Mouse (Mus musculus): ENCODE data around the gene Selenof. TPM values are rescaled to one million over a fixed set of nuclear protein-coding genes. Genes with fewer than 3 reads are reported as not detected.

Selenof gene
- polyA plus RNA-seq (2012; rRNA removed) = 180 and 192 TPM in 2 replicates

DNA sequence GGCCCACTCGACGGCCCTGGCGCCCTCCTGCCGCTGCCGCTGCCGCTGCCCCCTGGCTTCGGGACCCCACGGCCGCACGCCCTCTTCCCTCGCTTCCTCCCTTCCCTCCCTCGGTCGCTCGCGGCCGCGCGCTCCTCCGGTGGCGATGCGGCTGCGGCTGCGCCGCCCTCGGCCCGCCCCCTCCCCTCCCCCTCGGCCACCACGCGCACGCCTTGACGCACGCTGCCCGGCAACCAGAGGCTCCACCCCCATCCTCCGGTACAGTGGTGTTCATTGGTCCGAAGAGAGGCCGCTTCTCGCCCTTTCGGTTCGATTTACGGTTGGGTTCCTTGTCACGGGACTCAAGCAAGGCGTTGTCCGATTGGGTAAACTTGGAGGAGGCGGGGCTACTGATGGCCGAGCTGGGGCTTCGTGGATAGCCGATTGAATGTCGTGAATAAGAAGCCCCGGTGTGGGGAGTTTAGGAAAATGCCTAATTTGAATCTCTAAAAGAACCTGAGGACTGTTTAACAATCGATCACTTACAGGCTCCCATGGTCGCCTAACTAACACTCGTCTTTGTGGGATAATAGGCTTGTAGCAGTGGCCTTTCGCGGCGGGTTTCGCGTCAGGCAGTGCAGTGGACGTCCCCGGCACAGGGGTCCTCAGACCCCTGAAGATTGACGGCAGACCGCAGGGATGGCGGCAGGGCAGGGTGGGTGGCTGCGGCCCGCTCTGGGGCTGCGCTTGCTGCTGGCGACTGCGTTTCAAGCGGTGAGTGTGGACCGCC, at the start of gene Selenof, which contains the start of gene Hs2st1:
Gene Selenof, plus strand, starts transcription at position 258 of the 769 bp plus-strand sequence.
Gene Hs2st1, minus strand, starts transcription at position 135 of the 769 bp plus-strand sequence.
- peak; percentile 93 for DNase-seq (ENCODE audit: low read depth)

DNA sequence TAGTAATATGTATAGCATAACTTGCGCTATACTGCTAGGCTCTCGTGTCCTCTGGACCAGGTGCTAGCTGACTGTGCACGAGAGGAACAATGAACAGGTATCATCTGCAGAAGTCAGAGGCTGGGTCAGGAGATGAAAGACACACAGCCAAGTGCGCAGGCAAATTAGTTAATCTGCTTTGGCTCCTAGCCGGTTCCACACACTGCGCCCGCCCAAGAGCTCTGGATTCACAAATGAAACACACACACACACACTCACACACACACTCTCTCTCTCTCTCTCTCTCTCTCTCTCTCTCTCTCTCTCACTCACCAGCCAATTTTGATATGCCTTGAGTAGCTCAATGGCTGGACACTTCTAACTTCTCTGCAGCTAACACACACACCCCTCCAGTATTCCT, 42.2 kb upstream of the Selenof start:
- DNase-seq (ENCODE audit: low read depth) = no peak

DNA sequence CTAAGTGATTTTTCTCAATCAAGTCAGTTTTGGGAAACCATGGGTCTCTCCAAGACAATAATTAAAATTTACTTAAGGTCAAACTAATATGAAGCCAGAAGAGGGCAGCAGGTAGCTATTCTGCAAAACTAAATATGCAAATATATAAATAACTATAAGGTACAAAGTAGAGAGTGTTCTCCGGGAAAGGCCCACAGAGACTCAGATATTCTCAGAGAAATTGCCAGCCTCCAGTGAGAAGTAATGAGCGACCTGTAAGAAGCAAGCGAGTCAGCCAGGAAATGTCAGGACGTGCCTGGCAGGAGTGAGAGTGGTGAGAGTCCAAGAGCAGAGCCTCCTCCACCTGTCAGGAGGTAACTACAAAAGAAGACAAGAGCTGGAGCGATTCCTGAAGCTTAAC, 39.1 kb upstream of the Selenof start:
- DNase-seq (ENCODE audit: low read depth) = no peak

DNA sequence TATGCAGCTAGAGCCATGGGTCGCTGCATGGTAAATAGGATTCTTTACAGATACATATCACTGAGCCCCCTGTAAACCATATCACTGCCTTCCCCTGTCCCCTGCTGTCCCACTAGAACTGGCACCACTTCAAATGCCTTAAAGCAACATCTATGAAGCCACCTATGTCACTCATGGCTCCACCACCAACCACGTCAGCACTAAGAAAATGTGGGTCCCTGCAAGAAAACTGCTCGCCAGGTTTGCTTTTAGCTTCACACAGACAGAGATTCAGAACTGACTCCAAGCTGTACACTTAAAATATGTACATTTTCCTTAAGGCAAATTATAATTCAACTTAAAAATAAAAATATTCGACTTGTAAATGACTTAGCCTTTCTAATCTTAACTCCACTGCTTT, 35.0 kb upstream of the Selenof start:
- no peak for DNase-seq (ENCODE audit: low read depth)

DNA sequence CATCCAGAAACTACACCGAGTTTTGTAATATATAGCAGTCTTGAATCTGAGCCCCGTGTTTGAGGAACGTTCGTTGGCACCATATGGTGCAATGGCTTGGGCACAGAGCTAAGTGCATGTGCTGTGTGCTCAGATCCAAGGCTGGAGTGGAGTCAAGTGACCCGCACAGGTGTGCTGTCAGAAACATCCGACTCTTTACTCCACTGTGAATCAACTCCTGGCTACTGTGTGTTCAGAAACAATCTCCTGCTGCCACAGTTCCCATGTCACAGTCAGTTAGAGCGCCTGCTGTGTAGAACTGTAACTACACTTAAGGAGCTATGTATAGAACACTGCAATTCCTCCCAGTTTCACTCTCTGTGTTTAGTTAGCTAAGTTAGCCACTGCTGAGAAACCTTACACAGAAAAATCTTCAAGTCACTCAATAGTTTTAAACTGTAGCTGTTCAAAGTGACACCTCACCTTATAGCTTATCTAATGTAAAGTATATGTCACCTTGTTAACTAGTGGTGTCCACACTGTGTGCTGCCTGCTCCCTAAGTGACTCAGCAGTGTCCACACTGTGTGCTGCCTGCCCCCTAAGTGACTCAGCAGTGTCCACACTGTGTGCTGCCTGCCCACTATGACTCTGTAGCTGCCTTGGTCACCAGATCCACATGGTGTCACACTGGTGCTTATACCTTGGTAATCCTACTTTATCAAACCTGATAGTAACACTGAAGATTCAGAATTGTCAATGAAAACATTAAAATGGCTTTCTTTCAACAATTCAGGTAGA, 32.8 kb upstream of the Selenof start:
- DNase-seq (ENCODE audit: low read depth) = no peak

DNA sequence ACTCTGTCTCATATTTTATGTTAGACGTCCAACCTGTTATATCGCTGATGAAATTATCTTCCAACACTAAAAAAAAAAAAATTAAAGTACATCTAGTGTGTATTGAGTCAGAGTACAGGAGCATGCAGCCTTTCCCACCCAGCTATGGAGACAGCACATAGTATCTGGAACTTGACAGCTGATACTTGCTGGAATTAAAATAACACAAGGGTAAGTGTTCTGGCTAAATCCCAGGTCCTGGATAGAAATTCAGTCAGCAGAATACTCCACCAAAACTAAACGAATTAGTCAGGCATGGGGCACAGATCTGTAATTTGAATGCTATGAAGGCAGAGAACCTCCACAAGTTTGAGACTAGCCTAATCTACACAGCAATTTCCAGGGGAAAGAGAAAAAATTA, 31.1 kb upstream of the Selenof start:
- DNase-seq (ENCODE audit: low read depth) = no peak

DNA sequence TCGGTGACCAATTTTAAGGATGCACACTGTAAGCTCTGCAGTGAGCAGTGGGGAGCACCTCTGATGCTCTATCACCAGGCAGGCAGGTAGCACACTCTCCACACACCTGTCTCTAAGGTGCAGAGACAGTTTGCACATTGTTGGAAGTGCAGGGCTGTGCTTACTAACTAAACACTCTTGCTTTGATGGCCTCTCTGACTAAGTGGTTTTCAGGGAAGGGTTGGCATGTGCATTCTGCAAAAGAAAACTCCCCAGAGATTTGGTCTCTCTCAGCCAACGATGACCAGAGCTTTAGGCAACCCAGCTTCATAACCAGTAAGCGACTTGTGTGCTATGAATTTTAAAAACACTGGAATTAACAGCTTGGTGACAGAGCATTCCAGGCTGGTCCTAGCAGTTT, 29.3 kb upstream of the Selenof start:
- no peak for DNase-seq (ENCODE audit: low read depth)

DNA sequence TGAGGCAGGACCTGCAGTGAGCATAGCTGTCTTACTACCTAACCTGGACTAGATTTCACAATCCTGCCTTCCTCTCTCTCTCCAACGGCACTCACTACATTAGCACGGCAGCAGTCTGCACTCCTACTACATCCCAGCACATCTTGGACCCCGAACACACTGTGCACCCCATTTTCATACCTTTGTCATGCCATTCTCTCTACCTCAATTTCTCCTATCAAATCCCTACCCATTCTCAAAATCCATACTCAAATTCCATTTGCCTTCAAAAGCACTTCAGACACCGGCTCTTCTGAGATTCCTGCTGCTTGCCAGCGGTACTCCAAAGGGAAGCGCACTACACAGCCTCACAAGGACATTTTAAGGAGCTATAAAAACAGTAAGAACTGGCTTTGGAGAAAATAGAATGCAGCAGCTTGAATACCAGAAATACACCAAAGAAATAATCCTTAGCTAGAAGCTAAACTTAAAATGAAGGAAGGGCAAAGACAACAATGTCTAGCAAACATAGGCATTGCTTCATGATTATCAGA, 28.1 kb upstream of the Selenof start:
- no peak for DNase-seq (ENCODE audit: low read depth)

DNA sequence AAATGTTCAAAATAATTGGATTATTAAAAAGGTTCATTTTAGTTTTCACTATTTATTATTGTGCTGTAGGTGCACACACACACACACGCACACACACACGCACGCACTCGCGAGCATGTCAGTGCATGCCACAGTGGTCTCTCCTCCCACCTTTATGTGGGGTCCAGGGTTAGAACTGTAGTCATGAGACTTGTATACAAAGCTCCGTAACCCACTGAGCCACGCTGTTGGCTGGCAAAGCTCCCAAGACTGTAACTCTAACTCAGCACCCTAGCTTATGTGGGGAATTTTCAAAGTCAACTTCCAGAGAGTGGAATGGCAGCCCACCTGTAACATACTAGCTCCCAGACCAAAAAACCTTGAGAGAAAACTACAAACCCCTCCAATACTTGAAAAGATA, 25.0 kb upstream of the Selenof start:
- no peak for DNase-seq (ENCODE audit: low read depth)

DNA sequence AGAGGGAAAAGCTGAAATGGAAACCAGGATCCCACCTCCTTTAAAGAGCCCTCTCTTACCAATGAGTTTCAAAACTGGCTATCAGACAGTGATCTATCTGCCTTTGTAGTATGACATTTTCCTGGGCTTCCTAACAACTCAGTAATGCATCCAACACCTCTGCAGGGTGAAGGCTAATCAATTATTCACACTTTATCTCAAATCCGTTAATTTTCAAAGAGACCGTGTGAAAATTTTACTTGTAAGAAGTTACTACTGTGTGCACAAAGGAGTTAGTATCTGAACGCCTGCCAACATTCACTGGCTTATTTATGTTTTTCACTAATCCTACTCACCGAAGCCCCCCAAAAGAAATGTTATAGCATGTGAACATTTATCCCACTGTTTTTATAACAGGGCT, 24.3 kb upstream of the Selenof start:
- DNase-seq (ENCODE audit: low read depth) = no peak

DNA sequence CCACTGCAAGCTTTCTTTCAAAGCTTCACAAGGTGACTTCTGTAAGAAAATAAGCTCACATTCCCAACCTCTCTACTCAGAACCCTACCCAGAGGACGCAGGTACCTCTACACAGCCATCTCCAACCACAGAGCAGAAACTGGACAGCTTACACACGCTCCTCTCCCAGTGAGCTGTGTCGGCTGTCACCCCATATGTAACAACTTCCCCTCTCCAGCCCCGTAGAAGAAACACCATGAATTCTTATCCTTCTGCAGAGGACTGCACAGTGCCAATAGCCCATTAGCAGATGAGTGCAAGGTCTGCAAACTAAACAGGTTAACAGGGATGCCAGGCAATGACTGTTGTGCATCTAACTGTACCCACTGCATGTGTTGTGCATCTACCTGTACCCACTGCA, 23.6 kb upstream of the Selenof start:
- no peak for DNase-seq (ENCODE audit: low read depth)

DNA sequence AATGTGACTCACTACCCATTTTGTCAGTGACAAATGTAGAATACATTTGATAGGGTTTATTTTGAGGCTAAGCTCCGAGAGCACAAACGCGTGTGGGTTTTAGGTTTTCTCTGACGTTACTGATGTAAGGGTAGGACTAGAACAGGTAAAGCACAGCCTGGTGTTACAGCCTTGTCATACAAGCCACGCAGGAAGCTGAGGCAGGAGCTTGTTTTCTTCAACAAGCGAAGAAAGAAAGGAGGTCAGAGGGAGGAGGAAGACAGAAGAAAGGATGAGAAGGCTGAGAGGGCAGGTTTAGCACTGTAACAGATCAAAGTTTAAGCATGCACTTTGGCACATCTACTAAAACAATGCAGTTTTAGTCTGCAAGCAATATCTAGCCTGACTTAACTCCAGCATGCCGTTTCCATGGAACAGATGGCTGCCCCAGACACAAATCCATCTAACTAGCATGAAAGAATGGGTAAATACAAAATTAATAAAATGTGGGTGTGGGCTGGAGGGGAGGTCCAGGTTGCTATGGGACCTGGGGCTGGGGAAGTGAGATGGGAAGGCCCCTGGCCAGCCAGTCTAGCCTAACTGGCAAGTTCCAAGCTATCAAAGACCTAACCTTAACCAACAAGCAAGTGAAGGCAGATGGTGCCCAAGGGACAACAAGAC, 21.8 kb upstream of the Selenof start:
- no peak for DNase-seq (ENCODE audit: low read depth)

DNA sequence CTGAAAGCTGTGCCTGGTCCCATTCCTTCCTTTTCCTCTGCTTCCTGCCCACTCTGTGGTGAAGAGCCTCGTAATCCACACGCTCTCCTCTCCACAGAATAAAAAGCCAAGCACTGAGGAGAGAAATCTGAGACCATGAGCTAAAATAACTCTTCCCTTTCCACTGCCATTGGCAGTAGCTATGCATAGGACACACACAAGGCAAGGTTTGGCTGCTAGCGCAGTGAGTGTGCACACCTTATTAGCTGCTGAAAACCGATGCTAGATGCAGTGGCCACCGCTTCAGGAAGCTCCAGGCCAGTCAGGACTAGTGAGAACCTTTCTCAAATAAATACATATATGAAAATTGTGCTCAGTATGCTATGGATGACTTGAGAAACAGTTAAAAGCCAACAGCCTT, 20.1 kb upstream of the Selenof start:
- no peak for DNase-seq (ENCODE audit: low read depth)

DNA sequence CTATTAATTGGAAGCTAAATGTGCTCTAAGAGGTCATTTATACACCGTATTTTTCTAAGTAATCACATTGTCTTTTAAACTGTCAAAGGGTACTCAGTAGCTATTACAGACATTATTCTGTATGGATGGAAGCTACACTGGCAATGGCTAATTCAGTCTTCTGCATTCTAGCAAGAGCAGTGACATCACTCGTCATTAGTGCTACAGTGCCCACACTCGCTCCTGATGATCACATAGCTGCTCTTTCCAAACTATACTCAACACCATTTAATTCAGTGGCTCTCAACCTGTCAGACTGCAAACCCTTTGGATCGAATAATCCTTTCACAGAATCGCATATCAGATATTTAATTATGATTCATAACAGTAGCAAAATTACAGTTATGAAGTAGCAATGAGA, 19.4 kb upstream of the Selenof start:
- DNase-seq (ENCODE audit: low read depth) = no peak

DNA sequence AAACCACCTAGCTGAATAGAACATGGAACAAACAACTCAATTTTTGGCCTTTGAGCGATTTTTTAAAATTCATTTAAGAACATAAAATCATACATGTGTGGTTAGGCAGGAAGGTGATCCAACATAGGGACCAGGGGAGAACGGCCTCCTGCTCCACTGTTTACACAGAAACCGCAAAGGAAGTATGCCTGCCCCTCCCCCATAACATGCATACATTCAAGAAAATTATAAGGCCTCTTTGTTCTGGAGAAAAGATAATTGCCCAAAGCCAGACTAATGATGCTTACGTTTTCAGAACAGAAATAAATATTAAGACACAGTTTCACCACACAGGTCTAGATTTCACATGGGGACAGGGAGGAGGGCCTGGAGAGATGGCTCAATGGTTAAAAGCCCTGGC, 18.7 kb upstream of the Selenof start:
- no peak for DNase-seq (ENCODE audit: low read depth)

DNA sequence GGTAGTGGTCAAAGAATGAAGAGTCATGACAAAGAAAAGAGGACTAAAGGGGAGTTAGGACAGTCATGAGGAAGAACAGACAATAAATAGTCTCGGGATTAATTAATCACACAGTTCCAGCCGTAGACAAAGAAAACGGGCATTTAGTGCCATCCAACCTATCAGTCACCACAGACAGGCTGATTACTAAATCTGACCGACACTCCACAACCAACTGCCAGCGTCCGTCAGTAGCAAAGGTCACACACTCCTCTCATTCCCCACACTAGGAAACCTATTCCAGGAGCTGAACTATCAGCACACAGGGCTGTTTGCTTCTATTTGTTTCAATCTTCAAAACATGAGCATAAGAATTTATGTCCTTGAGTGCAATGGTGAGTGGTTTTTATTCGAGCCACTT, 16.2 kb upstream of the Selenof start:
- no peak for DNase-seq (ENCODE audit: low read depth)

DNA sequence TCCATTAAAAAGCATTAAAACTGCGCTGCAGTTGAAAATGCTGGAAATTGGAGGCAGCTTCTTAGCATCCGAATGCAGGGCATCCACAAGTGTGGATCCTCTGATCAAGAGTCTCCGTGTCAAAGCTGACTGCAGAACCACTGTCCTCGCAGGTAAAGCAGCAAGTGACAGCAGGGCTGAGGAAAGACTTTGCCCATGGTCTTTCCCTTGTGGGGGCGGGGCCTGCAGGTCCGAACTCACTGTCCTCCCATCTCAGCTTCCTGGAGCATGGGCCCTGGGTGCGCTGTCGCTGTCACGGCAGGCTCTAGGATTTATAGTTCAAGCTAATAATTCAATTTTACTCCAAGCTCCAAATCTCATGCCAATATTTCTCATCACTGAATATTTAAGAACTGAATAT, 15.6 kb upstream of the Selenof start:
- DNase-seq (ENCODE audit: low read depth) = no peak

DNA sequence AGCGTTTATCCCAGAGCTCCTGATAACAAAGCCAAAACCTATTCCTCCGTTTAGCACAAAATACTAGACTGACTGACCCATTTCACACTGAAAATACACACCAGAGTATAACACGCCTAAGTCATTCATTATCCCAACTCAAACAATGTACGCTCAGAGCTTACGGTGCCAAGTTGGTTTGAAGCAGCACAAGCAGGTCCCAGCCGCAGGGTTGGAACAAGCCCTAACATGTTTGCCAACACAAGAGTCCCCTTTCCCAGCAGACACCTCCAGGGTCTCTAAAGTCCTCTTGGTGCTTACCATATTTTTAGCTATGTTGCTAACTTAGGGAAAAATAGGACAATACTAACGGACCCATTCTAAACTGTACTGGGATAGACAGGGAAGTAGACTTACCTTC, 15.0 kb upstream of the Selenof start:
- no peak for DNase-seq (ENCODE audit: low read depth)

DNA sequence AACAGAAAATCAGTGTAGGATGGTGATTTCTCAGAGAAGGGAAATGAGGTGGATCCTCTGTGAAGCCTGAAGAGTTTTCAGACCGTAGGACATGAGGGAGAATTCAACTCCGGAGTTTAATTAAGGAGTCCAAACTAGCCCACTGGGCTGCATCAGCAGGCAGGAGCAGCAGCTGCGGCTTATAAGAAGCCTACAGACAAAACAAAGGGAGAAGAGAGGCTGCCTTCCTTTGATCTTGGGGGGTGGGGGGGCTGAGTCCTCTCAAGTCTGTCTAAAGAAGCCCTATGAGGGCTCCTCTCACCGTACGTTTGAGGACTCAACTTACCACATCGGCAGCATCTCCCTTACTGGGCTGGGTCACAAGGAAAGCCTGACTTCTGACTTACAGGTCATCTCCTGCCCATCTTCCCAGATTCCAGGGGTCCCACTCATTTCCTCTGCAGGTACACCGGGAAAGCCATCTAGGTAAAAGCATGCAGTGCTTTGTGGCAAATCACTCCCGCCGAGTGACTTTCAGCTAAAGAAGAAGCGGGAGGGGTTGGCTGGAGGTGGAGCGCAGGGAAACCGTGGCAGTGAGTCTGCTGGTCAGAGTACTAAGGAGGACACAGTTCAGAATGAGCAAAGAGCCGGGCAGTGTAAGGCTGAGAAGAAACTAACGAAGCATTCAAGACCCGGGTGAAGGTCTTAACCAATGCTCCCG, 13.3 kb upstream of the Selenof start:
- no peak for DNase-seq (ENCODE audit: low read depth)

DNA sequence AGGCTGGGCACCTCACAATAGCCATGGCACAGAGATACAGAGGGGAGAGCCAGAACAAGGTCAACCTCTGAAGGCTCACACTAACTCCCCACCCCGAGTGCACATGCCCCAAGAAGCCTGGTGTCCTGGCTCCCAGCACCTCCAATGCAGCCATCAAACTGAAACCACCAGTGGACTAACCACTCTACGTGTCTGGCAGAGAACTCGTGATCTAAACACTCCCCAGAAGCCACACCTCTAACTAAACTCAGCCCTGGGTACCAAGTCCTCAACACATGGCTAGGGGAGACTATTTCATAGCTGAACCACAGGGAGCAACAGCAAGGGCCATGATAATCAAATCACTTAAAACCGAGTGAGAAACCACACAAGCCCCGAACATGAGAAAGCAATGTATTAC, 11.8 kb upstream of the Selenof start:
- DNase-seq (ENCODE audit: low read depth) = no peak

DNA sequence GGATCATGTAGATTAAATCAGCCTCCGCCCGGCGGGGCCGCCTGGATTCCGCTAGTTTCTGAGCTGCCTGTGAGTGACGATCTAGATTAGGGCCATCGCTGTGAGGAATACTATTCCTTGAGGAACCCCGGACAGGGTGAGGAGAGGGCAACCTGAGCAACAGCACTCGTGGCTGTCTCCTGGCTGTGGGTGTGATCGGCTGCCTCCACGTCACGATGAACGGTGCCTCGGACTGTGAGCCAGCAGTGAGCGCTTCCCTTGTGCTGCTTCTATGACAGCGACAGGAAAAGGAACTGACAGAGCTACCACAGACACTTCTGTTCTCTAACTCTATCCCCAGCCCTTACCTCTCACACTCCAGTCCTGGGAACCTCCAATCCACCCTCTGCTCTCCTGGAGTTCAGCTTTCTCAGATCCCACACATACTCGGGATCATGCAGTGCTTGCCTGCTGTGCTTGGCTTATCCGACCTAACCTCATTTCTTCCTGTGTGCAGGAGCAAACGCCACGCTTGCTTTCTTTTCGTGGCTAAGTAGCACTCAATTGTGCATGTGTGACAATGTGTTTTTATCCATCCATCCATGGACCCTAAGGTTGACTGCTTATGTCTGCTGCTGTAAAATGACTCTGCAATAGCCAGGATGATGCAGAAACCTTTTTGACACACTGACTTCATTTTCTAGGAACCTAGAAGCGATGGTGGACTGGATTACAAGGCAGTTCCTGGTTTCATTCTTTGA, 8.4 kb upstream of the Selenof start:
- DNase-seq (ENCODE audit: low read depth) = no peak

All from gonadal fat pad, adult 2 months (tissue).